Mouse (Mus musculus): ENCODE results near the gene Col18a1.

DNA sequence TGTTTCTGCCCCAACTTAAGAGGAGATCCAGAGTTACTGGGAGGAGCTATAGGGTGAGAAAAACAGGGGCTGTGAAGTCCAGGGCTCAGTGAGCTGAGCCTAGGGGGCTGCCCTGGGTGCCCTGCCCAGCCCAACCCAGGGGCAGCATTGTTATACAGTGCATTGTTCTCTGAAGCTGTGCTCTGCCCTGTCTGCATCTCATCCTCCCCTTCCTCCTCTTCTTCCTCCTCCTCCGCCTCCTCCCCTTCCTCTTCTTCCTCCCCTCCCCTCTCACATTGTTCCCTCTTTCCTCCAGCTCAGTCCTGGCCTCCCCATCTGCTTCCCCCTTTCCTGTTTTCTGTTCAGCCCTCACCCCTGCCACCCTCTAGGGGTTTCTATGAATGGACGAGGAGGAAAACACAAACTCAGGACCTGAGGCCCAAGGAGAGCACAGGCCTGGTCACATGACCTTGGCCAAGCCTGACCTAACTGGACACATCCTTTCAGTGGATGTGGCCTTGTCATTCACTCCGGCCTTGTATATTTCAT lies 16.5 kb upstream of the Col18a1 start:
- TF ChIP-seq HCFC1 (IDR thresholded peaks at IDR 0.05; ENCODE audit: borderline replicate concordance, insufficient read depth, low read length) (no peak), CHD2 (IDR thresholded peaks at IDR 0.05; ENCODE audit: low read depth, low read length) (no peak), ZNF384 (IDR thresholded peaks at IDR 0.05; ENCODE audit: low read depth, low read length) (no peak)

Data from ES-E14 (cell line).